21 mouse cellular contexts compared by ENCODE assay signal in genomic region chr6:143066859-143067258, GRCm38 (mm10). TPM values are rescaled to one million over a fixed set of nuclear protein-coding genes. Genes with fewer than 3 reads are reported as not detected.
A peak's percentile ranks its signal among the peaks of the same experiment; 100 is the strongest.
DNase-seq lines count a peak whose midpoint lies in the region; ATAC-seq and TF ChIP-seq lines count a peak whose summit lies in the region.
"Had no signal": no experiment of that assay in that cellular context is flagged by ENCODE, and none has a peak within 500 bp of the region (broad histone marks: within the 10 kb centered on the region; RNA-seq: fewer than 3 reads in every experiment).

No protein-coding gene starts in this region.

- H3K4me3 ChIP-seq in gastrocnemius, adult 2 months = no peak overlapping the region
- H3K4me3 ChIP-seq: heart, embryonic 10.5 days; hindbrain, embryonic 10.5 days; limb, embryonic 12.5 days; neural tube, embryonic 13.5 days had no signal

- ATAC-seq in CD4-positive, CD25-positive, alpha-beta regulatory T cell, adult 4 months = peak; percentile 73
- peak; percentile 73 for ATAC-seq in inflammation-experienced regulatory T-cells, adult 6 months
- ATAC-seq in megakaryocyte-erythroid progenitor cell, adult 5-6 weeks (replicated peaks; ENCODE audit: low FRiP score, low TSS enrichment, poor library complexity, severe bottlenecking) = no peak
- ATAC-seq: forebrain, embryonic 14.5 days had no signal

- DNase-seq in 416B (ENCODE audit: low read depth) = peak; percentile 73
- peak; percentile 39 for DNase-seq in thymus, postnatal 0 days (ENCODE audit: low spot score)
- no peak for DNase-seq in gastrocnemius, adult 2 months
- no peak for DNase-seq in frontal cortex, adult 2 months (ENCODE audit: extremely low spot score in 1 of 2, low spot score in 1 of 2)
- DNase-seq: adrenal gland, postnatal 25 days; cerebellum, adult 2 months; cerebellum, postnatal 36 days; gastrocnemius, postnatal 25 days; kidney, adult 8-10 months; kidney, postnatal 25 days; lung, embryonic 14.5 days; right cerebral cortex, adult 18-20 months had no signal

- no peak overlapping the region for H3K27ac ChIP-seq in gastrocnemius, adult 2 months
- H3K27ac ChIP-seq: heart, embryonic 10.5 days; hindbrain, embryonic 10.5 days; limb, embryonic 12.5 days; macrophage; neural tube, embryonic 13.5 days had no signal

- no peak for TF ChIP-seq CTCF in gastrocnemius, adult 2 months (IDR thresholded peaks at IDR 0.05)

- intact Hi-C loops in gastrocnemius, adult 2 months (cut with DNase I) = no loop called here

RNA-seq across cellular contexts. Expression of gene C2cd5, which starts 33.1 kb away (rescaled TPM):
- polyA plus RNA-seq in CD4-positive, CD25-positive, alpha-beta regulatory T cell, adult 4 months (2017; shearing (Covaris generic)) = 100 to 1,000 TPM in 1 of 2 experiments, 10 to 100 TPM in 1; 68.3 to 103 TPM
- 10 to 100 TPM; 50.1 to 82.6 (median 80.9) TPM for polyA plus RNA-seq in inflammation-experienced regulatory T-cells, adult 6 months (2017; shearing (Covaris generic))
- 22.7 and 29.0 TPM in 2 replicates for polyA plus RNA-seq in thymus, postnatal 0 days (2015; fragmentation: Nextera tagmentation; extraction: Ambion mirVana)
- 57.8 and 81.5 TPM in 2 replicates for total RNA-seq in megakaryocyte-erythroid progenitor cell, adult 5-6 weeks (2014; fragmentation: Nextera tagmentation)
- 24.6 TPM in 2 replicates for total RNA-seq in megakaryocyte-erythroid progenitor cell, adult 5-6 weeks (2017)
- total RNA-seq in gastrocnemius, adult 2 months (2021) = 10 to 100 TPM in 1 of 2 experiments, 1 to 10 TPM in 1; 6.9 to 11.9 TPM
- 95.3 and 98.9 TPM in 2 replicates for polyA plus RNA-seq in frontal cortex, adult 2 months (2012; rRNA removed)

Comparison
In these comparisons a context has a peak if more than half of its experiments do, and no peak if none do; other contexts are left out.
1. DNase-seq: peak in 416B (single experiment) and thymus, postnatal 0 days (single experiment); none in gastrocnemius, adult 2 months (single experiment) and frontal cortex, adult 2 months (0 of 2).